Mouse (Mus musculus): ENCODE results near the gene Ms4a10.

The Ms4a10 gene

DNA sequence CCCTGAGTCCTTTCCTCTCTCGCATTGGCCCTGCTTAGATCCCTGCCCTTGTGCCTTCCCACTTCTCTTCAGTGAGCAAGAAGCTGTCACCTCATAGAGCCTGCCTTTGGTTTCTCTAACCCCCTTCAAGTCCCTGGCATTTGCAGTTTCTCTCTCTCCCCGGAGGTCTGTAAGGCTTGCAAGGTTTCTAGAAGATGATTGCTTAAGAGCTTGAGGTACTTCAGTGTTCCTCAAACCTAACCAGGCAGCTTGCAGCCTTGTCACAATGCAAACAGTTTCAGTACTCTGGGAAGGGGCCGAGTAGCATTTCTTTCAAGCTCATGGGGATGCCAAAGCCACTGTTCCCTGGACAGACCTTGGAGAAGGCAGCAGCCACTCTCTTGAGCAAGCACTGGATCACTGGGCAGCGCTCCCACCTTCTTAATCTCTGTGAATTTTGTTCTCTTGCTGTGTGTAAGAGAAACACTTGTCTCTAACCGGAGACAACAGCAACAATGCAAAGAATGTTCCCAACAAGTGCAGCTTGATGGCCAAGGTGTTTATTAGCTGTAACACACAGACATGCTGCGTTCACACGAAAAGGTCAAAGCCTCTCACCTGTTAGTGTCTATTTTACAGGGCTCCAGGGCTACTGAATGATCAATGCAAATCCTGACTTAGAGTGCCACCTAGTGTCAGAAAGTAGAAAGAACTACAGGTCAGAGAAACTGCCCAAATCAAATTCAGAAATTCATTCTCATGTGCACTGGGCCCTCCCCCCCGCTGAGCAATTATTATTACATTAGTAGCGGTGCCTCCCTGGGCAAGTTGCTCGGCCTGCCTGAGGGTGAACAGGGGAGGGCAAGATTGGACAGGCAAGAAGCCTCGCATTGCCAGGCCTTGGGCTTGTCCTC is 15.1 kb downstream of the Ms4a10 start:
- peak; percentile 85 for DNase-seq (ENCODE audit: low spot score)

DNA sequence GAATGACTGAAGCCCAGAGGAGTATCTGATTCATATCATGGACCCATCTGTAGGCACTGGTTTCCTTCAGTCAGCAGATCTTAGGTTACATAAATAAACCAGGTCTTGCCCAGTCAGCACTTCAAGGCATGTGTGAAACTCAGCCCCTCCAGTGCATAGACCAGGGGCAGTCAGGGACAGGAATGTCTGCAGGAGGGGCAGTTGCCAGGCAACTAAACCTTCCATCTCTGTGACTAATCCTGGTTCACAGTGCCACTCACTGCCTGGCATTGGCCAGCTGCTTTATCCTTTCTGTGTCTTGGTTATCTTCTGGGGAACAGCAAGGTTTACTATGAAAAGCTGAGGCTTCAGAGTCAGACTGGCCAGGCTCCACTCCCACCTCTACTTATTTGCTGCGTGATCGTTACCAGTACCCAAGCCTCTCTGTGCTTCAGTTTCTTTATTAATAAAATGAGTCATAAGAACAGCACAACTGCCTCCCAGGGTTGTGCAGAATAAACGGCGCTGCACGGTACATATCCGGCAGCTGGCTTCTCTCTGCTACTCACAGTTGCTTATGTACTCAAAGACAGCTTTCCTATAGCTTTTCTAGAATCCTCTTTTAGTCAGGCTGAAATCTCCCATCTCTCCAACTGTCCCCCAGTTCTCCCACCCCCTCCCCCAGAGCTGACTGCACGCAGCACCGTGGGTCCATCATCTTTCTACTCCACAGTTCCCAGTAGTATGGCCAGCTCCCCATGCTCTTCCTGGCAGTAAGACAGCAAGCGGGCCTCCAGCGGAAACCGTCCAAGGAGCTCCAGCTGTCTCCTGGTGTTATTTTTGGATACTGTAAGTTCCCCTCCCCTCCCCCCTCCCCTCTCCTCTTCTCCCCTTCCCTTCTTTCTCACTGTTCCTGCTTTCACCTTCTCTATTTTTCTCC is 22.2 kb downstream of the Ms4a10 start:
- peak; percentile 47 for DNase-seq (ENCODE audit: low spot score)

DNA sequence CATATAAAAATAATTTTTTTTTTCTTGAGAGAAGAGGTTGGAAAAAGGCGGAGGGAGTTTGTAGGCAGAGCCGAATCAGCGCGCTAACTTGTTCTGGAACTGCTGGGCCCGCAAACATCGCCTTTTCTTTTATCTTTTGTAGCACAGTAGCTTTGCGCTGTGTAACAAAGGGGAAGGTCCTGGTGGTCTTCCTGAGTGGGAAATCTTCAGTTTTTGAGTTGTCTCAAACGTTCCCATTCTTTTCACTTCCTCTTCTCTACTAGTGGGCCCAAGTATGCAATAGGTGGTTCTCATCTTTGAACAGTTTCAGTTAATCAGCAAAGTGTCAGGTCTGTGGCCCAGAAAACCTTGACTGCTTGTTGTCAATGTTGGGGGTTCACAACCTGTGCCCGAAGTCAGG is 24.9 kb downstream of the Ms4a10 start:
- no peak for DNase-seq (ENCODE audit: low spot score)

DNA sequence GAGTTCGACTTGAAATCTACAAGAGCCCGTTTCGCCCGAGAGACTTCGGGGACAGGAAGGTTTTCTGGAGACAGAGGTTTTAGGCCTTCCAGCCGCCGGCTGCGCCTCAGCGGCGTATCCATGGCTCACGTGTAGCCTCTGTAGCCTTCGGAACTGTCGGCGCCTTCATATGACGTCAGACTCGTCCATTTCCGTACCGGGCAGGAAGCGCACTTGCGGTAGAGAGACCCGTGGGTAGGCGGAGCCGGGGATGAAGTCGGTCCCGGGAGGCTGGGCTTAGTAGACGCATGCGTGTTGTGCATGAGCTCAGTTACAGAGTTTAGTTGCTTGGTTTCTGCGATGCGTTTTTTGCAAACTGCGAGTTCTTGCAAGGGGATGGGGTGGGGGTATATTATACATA is 25.4 kb downstream of the Ms4a10 start, which contains the start of gene Ccdc86:
TSS of gene Ccdc86 (minus strand) at position 155 of the 400 bp plus-strand sequence.
- DNase-seq (ENCODE audit: low spot score), result peak; percentile 100

DNA sequence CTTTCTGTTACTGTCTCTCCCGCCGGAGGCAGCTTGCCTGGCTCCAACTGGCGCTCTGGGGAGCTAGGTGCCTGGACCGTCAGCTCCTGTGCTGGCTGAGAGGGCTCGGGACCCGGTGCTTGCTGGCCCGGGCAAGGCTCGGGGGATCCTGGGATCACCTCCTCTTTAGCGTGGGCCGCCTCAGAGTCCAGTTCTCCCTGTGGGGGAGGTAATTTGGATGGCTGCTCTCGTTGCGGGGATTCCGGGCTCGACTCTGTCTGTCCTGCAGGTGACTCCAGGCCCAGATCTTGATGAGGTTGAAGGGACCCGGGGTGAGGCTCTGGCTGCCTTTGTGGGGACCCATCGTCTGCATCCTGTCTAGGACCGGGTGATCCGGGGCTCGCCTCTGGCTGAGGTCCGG is 26.1 kb downstream of the Ms4a10 start:
- no peak for DNase-seq (ENCODE audit: low spot score)

DNA sequence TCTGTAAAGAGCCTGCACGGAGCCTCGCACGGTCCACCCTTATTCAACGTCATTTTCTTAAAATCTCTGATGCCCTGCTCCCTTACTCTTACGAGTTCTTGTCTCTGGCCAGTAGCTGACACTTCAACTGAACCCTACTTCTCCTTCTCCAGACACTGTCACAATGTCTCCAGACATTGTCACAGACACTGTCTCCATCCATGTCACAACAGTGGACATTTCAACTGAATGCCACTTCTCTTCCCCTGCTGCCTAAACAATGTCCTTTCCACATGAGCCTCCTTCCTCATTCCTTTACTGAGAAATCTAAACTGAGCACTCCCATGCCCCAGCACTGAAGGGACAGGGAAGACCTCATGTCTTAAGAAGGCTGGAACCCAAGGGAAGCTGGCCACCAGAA is 27.3 kb downstream of the Ms4a10 start:
- DNase-seq (ENCODE audit: low spot score), result no peak

DNA sequence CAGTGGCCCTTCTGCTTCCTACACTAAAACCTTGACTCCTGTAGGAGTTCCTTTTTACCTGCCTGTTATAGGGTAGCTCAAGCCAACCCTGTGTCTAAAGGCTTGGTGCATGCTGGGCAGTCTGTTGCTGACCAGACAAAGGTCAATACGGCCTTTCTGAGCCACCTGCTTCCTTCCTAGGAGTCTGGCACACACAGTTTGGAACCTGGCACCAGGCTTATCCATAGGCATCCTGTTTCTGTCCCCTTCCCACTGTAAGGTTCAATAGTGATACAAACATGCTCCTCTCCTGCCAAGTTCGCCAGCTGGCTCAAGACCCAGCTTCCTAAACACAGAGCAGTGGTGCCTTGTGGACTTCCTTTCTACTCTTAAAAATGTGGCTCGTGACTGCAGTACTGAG is 28.0 kb downstream of the Ms4a10 start:
- DNase-seq (ENCODE audit: low spot score), result no peak

DNA sequence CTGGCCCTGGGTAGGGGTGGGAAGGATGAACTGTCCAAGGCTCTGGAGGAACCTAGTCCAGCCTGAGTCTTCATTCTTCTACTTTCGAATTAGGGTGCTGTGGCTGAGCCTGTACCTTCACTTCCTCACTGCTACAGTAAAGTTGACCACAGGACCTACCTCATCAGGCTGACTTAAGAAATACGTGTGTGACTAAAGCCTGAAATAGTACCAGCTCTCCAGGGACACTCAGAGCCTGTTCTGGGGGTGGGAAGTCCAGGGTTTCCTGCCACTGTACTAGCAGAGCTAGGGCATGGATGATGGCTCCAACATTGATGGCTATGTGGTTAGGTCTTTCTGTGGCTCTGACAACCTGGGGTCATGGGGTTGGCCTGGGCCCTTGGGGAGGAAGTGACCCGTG is 30.5 kb downstream of the Ms4a10 start:
- DNase-seq (ENCODE audit: low spot score), result no peak

DNA sequence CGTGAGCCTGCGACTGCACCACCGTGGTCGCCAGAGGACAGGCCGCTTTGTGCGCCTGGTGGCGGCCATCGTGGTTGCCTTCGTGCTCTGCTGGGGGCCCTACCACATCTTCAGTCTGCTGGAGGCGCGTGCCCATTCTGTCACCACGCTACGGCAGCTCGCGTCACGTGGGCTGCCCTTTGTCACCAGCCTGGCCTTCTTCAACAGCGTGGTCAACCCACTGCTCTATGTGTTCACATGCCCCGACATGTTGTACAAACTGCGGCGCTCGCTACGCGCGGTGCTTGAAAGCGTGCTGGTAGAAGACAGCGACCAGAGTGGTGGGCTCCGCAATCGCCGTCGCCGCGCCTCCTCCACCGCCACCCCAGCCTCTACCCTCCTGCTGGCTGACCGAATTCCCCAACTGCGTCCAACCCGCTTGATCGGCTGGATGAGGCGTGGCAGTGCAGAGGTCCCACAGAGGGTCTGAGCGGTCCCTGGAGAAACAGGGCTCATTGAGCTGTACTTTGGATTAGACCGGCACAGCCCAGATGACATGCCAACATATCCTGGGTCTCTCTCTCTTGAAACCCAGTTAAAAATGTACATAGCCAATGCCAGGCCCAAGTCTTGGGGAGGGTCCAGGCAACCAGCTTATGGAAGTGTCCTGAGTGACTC is 33.5 kb downstream of the Ms4a10 start:
- DNase-seq (ENCODE audit: low spot score), result peak; percentile 74

DNA sequence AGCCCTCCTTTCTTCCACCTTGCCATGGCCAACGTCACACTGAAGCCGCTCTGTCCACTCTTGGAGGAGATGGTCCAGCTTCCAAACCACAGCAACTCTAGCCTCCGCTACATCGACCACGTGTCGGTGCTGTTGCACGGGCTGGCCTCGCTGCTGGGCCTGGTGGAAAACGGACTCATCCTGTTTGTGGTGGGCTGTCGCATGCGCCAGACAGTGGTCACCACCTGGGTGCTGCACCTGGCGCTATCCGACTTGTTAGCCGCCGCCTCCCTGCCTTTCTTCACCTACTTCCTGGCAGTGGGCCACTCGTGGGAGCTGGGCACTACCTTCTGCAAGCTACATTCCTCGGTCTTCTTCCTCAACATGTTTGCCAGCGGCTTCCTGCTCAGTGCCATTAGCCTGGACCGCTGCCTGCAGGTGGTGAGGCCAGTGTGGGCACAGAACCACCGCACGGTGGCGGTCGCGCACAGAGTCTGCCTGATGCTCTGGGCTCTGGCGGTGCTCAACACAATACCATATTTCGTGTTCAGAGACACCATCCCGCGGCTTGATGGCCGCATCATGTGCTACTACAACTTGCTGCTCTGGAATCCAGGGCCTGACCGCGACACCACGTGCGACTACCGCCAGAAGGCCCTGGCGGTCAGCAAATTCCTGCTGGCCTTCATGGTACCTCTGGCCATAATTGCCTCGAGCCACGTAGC is 34.2 kb downstream of the Ms4a10 start:
- DNase-seq (ENCODE audit: low spot score), result peak; percentile 95

DNA sequence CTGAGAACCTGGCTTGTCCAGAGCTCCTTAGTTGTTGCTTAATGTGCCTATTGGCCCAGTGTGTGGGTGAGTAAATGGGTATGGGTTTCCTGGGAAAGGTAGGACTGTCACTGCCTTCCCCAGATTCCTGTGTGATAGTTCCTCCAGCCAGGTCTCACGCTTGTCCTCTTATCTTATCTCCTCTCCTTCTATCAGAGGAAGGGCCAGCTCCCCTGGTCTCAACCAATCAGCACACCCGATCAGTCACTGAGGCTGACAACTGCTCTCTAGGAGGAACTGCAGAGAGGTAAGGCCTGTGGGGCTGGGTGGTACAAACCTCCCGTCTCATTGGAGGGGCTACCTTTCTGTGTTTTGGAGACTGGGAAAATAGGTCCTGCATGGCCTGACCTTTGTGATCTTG is 35.7 kb downstream of the Ms4a10 start:
- DNase-seq (ENCODE audit: low spot score), result no peak

DNA sequence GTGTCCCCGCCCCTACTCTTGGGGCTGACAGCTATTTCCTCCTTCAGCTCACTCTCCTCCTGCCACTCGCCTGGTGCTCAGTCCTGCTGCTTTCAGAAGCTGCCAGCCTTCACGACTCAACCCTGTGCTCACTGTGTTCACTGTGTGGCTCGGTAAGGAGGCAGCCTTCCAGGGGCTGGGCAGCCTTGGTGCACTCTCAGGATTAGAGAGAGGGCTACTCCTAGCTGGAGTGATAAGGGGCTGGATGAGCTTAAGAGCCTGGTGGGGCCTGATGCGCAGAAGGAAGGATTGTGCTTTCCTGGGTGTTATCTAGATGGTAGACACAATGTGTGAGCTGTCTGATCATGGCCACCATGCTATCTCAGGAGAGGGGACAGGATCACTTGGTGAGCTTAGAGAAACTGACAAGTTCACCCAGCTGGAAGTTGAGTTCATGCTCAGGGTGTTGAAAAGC is 37.3 kb downstream of the Ms4a10 start, which contains the start of gene Ptgdr2:
TSS of gene Ptgdr2 (plus strand) at position 51 of the 454 bp plus-strand sequence.
- DNase-seq (ENCODE audit: low spot score), result no peak

DNA sequence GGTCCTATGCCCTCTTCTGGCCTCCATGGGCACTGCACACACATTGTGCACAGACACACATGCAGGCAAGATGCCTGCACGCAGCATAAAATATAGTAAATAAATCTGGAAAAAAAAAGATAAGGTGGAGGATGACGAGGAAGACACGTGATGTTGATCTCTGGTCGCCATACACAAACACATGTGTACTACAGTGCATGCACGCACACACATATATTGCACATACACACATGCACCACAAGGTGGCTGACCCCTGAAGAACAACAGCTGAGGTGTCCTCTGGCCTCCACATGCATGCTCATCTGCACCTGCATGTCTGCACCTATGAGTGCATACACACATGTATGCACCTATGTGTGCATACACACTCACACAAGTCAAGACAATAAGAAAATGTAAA is 38.4 kb downstream of the Ms4a10 start:
- DNase-seq (ENCODE audit: low spot score), result no peak

DNA sequence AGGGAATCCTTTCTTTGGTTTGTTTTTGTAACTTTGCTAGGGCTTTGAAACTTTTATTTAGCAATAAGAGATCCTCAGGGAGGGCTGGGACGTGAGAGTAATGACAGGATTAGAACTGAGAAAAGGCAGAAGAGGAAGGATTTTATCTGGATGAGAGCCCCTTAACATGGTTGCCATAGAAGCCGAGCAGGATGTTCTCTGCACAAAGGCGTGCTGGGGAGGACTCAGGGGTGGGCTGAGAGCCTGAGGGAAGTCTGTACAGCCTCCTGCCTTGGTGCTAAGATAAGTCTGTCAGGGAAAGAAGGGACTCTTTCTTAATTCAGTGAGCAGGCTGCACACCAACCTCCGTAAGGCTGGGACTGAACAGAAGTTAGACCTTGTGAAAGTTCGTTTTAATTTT is 39.4 kb downstream of the Ms4a10 start:
- no peak for DNase-seq (ENCODE audit: low spot score)

DNA sequence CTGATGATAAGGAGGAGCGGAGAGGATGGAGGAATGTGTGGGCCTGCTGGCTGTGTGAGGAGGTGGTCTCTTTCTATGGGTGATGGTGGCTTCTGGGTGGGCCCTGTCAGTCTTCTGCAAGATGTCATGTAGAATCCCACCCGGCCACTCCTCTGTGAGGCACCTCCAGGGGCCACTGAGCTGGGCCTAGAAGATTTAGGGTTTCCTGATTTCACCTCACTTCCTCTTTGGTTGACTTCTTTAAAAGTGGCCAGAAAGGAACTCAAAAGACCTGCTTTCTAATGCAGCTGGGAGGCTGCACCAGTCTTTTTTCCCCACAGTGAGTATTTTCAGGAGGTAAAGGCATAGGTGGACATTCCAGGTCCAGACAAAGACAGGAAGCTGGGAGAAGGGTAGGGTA is 43.8 kb downstream of the Ms4a10 start:
- DNase-seq (ENCODE audit: low spot score), result no peak

DNA sequence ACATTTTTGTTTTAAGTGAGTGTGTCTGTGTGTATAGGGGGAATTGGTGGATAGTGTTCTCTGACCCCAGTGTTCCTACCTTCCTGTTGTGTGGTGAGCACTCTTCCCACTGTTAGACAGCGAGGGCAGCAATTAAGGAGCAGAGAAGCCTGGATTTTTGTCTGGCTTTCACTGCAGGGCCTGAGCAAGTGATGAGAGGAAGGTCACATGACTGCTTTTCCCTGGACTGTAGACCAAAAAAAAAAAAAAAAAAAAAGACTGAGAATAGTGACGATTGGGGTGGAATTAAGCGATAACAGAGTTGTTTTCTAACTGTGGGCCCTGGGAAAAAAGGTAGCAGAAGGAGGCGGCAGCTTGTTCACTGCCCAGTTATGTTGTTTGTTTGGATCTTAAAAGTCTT is 47.8 kb downstream of the Ms4a10 start:
- DNase-seq (ENCODE audit: low spot score), result peak; percentile 44

DNA sequence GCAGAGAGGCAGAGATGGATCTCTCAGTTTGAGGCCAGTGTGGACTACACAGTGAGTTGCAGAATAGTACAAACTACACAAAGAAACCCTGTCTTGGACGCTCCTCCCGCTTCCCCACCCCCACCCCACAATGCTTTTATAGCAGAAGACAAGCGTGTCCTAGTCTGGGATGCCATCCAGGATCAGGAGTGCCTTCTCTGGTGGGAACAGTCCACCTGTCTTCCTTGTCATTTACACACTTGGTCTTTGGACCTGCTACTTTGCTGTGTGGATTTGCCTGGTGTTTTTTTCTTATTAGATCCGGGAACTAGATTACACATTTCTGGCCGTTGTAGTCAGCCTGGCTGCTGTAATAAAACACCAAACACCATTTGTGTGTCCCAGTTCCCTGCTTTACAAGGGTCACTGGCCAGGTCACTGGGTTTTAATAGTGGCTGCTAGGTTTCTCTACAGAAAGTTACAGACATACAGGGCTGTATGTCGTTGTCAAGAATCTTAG is 48.3 kb downstream of the Ms4a10 start:
- peak; percentile 48 for DNase-seq (ENCODE audit: low spot score)

DNA sequence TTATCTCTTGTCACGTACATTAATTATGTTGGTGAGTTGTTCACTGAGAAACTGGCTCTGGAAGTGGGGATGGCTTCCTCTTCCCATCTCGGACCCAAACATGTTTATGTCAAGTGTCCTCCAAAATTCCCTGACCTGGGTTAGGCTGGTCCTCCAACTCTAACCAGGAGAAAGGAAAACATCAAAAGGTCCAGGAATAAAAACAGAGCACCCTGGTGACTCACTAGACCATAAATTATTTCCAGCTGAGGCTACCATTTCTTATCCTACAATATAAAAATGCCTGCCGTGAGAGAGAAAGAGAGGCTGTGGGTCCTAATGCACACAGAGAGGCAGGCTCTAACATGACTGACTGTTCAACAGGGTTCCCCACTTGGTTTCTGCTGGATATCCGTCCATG is 50.2 kb downstream of the Ms4a10 start:
- no peak for DNase-seq (ENCODE audit: low spot score)

DNA sequence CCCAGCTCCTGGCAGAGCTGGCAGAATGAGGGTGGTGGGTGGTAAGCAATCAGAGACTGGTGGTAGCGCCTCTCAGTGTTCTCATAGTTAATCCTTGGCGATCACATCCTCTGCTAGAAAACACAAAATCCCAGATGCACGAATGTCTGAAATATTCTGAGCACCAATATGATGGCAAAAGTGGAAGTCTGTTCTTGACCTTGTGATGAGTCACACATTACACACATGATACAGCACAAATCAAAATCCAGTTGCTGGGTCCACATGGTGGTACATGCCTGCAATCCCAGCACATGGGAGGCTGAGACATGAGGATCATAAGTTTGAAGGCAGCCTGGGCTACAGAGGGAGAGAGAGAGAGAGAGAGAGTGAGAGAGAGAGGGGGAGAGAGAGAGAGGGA is 53.4 kb downstream of the Ms4a10 start:
- no peak for DNase-seq (ENCODE audit: low spot score)

DNA sequence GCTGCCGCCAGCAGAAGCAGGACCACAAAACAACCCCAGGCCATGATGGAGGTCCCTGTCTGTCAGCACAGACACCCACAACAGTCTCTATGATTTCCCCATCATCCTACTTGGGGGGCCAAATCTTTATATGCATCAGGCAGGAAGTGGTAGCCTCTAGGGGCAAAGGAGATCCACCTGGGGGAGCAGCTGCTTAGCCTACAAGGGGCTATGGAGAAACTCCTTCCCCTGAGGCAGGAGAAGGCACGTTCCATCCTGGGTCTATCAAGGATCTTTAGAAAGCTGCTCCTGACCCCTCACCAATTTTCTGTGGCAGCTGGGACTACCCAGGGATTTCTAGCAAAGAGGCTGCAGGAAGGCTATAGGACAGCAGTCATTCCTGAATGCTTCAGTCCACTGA is 53.9 kb downstream of the Ms4a10 start, which contains the start of gene Zp1:
TSS of gene Zp1 (minus strand) at position 101 of the 400 bp plus-strand sequence.
- no peak for DNase-seq (ENCODE audit: low spot score)

DNA sequence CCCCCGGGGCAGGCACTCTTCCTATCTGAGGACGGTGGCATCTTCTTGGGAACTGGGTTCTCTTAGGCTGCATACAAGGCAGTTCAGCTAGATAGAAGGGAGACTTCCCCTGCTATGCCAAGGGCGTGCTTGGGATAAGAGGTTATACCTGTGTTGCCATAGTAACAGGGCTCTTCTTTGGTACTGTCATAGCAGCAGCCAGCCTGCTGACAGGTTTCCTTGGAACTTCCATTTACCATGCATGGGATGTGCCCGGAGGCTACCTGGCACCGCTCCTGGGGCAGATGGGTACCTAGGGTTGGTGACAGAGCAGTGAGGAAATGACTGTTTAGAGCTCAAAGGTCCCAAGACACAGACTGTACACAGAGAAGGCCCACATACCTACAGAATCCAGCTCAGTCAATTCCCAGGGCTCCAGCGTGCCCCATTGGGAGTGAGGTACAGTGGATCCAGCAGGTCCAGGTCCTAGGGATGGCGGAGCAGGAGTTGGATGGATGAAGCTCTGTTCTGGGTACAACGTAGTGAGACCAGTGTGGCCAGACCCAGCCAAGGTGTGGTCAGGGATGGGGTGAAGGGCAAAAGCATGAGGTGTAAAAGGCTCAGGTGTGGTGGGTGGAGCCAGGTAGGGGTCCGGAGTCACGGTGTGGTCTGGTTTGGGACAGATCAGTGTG is 56.0 kb downstream of the Ms4a10 start:
- no peak for DNase-seq (ENCODE audit: low spot score)

Data from embryo, embryonic 10 days (tissue).